Mouse (Mus musculus) E14TG2a.4 (cell line): Measurements from ENCODE around the gene Wrap53.

Experiments
- CTCF ChIP-seq: conservative IDR thresholded peaks from 2 replicates; pipeline ENCODE4 v1.5.1; 2014; ENCODE audit warnings: low read length
- NANOG ChIP-seq: IDR thresholded peaks from 2 replicates; pipeline ENCODE4 v1.6.1; 2014; ENCODE audit warnings: borderline replicate concordance, low read length, mixed read lengths
- POU5F1 ChIP-seq: IDR thresholded peaks from 2 replicates; pipeline ENCODE4 v1.6.1; 2014; ENCODE audit warnings: low read length, borderline replicate concordance

DNA sequence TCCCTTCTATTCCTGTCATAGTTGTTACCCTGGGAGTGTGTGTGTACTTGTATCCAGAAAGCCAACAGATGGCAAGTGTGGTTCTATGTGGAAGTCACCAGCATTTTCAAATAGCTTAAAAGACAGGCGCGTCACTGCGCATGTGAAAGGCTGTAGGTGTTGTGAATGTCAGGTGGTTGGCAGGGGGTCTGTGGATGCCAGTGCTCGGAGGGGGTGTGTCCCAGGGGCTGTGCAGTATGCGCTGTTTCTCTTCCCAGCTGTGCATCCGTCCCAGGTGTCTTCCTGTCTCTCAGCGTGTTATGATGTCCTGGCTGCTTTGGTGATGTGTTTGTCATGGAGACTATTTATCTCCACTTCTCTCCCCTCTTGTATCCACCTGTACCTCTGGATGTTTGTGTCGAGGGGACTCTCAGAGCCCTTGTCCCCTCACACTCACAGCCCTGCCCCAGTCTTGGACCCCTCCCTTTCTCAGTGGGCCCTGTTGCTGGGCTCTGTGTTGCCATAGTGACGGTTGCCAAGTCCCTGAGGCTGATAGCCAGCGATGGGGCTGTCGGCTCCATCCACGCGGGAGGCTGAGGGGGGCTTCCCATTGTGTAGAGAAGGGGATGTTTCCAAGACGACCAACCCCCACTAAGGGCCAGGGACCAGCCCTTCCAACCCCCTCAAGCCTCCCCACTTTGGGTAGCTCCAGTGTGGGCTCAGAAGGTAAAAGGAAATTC lies 27.3 kb downstream of the Wrap53 start:
- TF ChIP-seq CTCF (no peak), POU5F1 (no peak), NANOG (no peak)
